Mouse (Mus musculus) intestine, embryonic 14.5 days (tissue): ENCODE measurements around the gene Spice1. TPM values are rescaled to one million over a fixed set of nuclear protein-coding genes. Genes with fewer than 3 reads are reported as not detected.

Experiments
- ATAC-seq: fragments of 200-750 bp; cut with Nextera tagmentation; replicated peaks from 2 replicates; pipeline ENCODE4 v1.8.0; 2017; ENCODE audit warnings: low read depth, moderate number of reproducible peaks, moderate TSS enrichment, moderate library complexity; ENCODE audit not compliant: low FRiP score, low TSS enrichment
- DNase-seq: peaks from one replicate; pipeline ENCODE4 v3.0.0-alpha.2; 2018; ENCODE audit warnings: low spot score
- H3K27ac ChIP-seq: fragments of 300-500 bp; sonication (generic); 2 replicates; pipeline ENCODE4 v1.5.1; 2014; ENCODE audit warnings: low read depth, mild to moderate bottlenecking, control low read depth
- H3K27me3 ChIP-seq: fragments of 300-500 bp; sonication (generic); replicated peaks from 2 replicates; pipeline ENCODE4 v1.6.1; 2014; ENCODE audit warnings: low read length, control low read depth; ENCODE audit not compliant: control insufficient read depth, insufficient read depth
- H3K36me3 ChIP-seq: fragments of 300-500 bp; sonication (generic); 2 replicates; pipeline ENCODE4 v1.6.1; 2014; ENCODE audit warnings: low read length, control low read depth; ENCODE audit not compliant: control insufficient read depth, insufficient read depth
- H3K4me1 ChIP-seq: fragments of 300-500 bp; sonication (generic); replicated peaks from 2 replicates; pipeline ENCODE4 v1.6.1; 2014; ENCODE audit warnings: low read length, control low read depth, mixed read lengths; ENCODE audit not compliant: control insufficient read depth, insufficient read depth
- H3K4me2 ChIP-seq: fragments of 300-500 bp; sonication (generic); 2 replicates; pipeline ENCODE4 v1.6.1; 2014; ENCODE audit warnings: low read length
- H3K4me3 ChIP-seq: fragments of 300-500 bp; sonication (generic); 2 replicates; pipeline ENCODE4 v1.5.1; 2014; ENCODE audit warnings: low read depth, low read length, control low read depth, mixed read lengths
- H3K9ac ChIP-seq: fragments of 300-500 bp; sonication (generic); 2 replicates; pipeline ENCODE4 v1.6.1; 2014; ENCODE audit warnings: mild to moderate bottlenecking, low read length
- H3K9me3 ChIP-seq: fragments of 300-500 bp; sonication (generic); 2 replicates; pipeline ENCODE4 v1.6.1; 2016; ENCODE audit warnings: low read length, control low read depth; ENCODE audit not compliant: control insufficient read depth
- WGBS: fragments of 180-500 bp; shearing (Covaris S2); extraction: QIAGEN DNeasy Blood & Tissue Kit; methylation state at CpG from one replicate; pipeline ENCODE4 v1.1.7; 2014; 5-methylcytosine and 5-hydroxymethylcytosine counted together
- polyA plus RNA-seq: library from polyadenylated mRNA; unstranded; fragments of >200 nt; fragmentation: Nextera tagmentation; extraction: Ambion mirVana; gene quantifications from 2 replicates; pipeline ENCODE4 v1.2.1, GENCODE M21; 2014

The Spice1 gene
- polyA plus RNA-seq, 1 experiment from 2014 or later, result 31.6 TPM

DNA sequence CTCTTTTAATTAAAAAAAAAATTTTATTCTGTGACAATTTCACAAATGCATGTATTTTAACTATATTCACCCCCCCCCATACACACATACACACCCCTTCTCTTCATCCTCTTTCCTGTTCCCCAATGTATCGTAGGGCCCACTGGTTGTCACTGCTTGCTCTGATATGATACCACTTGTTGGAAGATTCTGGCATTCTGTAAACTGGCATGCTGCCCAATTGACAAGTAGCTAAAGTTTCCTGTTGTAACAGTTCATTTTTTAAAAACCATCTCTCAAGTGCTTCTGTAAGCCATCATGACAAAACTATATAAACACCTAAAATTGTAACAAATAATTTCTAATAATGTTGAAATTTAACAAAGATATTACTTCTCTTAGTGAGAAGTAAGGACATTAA lies 37.3 kb downstream of the Spice1 start:
- ATAC-seq, result no peak
- H3K4me1 ChIP-seq, result peaks cover 4% of the 10 kb centered on the region
- no peak overlapping the region for H3K4me3 ChIP-seq
- no peaks in the 10 kb centered on the region for H3K27me3 ChIP-seq
- WGBS, result 63% methylated on average over 1 of the region's 1 CpGs
- no peak overlapping the region for H3K27ac ChIP-seq
- no peak overlapping the region for H3K9ac ChIP-seq
- no peak for DNase-seq
- no peak overlapping the region for H3K4me2 ChIP-seq
- peaks cover 18% of the 10 kb centered on the region for H3K36me3 ChIP-seq
- H3K9me3 ChIP-seq, result no peaks in the 10 kb centered on the region

DNA sequence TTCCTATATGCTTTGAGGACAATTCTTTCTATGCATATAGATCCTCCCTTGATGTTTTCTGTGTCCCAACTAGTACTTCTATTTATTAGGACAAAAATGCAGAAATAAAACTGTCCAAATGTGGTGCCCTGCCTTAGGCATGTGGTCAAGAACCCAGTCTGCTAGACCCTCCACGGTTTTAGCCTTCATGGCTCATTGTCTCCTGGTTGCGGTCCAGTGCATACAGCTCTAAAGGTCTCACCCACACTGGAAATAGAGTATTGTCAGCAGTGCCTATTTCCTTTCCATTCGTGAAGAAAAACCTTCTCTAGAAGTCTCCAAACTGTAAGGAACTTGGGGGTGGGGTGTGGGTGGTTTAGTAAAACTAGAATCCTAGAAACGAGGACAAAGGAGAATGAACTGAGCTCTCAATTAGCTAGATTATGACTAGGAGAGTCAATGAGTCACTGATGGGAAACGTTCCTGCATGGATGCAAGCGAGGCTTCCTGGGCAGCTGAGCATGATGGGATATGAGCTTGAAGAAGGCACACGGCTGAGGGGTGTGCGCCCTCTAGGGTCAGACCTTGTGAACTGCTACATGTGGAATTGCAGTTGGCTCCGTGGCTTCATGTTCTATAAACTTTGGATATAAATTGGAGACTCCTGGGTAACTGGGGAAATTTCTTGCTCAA lies 45.1 kb downstream of the Spice1 start:
- ATAC-seq (no peak), DNase-seq (no peak)
- Histone ChIP-seq H3K27ac (no peak overlapping the region), H3K9me3 (peaks cover 5% of the 10 kb centered on the region; the same call in 1 of the 2 replicates), H3K27me3 (no peaks in the 10 kb centered on the region), H3K9ac (no peak overlapping the region), H3K4me1 (peaks cover 6% of the 10 kb centered on the region; the same call in 1 of the 2 replicates), H3K4me3 (no peak overlapping the region), H3K36me3 (peaks cover 21% of the 10 kb centered on the region), H3K4me2 (no peak overlapping the region)
- 42% methylated on average over 9 of the region's 9 CpGs for WGBS

DNA sequence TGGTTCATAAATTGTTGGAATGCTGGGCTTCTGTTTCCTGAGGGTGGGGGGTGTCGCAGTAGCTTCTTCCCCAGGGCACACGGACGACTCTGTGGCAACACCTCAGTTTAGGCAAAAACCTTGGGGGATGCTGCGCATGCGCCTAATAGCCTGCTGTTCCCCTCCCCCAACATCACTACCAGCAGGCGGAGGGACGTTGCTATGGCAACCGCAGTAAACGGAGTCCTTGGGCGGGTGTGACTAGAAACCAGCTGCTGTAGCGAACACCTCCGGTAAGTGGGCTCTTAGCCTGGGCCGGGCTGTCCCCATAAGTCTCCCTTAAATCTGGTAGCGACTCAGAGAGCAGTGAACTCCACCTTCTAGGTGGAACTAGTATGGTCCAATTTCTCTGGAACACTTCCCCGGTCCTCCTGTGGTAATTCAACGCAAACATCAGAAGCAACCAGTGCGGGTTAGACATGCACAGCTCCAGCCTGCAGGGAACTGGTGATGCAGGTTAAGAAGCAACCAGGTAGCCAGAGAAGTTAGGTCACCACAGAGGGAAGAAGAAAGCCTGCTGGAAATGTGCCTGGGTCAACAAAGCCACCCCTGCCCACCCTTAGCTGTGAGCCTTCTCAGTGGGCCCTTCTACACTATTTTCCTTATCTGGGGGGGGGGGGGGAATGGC lies 47.8 kb downstream of the Spice1 start, which contains the start of gene Cfap44:
Gene Cfap44 (plus strand): TSS at position 220 of the 667 bp plus-strand sequence.
- Histone ChIP-seq H3K9ac (no peak within 1 kb of the TSS), H3K36me3 (peaks cover 4% of the 10 kb centered on the region; the same call in 1 of the 2 replicates), H3K4me2 (peak within 1 kb of the TSS; percentile 51), H3K4me3 (peak within 1 kb of the TSS; percentile 24), H3K9me3 (peaks cover 5% of the 10 kb centered on the region; the same call in 1 of the 2 replicates), H3K4me1 (peaks cover 6% of the 10 kb centered on the region; the same call in 1 of the 2 replicates), H3K27me3 (no peaks in the 10 kb centered on the region), H3K27ac (no peak within 1 kb of the TSS)
- 3% methylated on average over 17 of the region's 17 CpGs for WGBS
- DNase-seq (peak; percentile 87), ATAC-seq (peak; percentile 77)

DNA sequence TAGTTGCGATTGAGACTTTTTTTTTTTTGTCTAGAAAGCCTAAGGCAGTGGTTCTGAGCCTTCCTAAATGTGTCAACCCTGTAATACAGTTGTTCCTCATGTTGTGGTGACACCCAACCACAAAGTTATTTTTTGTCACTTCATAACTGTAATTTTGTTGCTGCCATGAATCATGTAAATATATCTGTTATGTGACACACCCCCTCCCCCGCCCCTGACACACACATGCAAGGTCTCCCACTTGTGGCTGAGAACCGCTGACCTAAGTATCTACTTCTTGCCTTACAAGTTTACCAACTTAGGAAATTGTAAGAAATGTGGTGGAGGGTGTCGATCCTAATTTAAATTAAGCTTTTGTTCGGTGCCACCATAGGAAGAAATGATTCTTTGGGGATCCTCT lies 58.0 kb downstream of the Spice1 start:
- H3K27me3 ChIP-seq, result no peaks in the 10 kb centered on the region

DNA sequence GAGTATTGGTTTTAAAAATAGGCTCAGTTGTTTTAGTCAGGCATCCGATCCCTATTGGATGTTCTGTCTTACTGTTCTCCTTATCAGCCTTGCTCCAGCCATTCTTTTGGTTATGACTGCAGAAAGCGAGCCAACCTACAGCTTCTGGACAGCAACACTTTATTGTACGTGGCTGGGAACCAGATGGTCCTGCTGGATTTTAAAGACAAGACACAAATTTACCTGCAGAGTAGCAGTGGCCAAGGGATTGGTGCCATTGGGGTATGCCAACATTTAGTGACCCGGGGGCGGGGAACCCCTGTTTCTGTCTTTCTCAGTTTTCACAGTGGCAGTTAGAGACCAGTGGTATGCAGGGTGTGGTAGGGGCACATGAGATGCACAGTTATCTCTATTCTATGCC lies 60.3 kb downstream of the Spice1 start:
- H3K4me3 ChIP-seq, result no peak overlapping the region
- no peak for ATAC-seq

More for the DNA sequence above, 58.0 kb downstream of the Spice1 start:
- no peaks in the 10 kb centered on the region for H3K4me1 ChIP-seq
- H3K4me2 ChIP-seq, result no peak overlapping the region
- no peak for DNase-seq
- H3K9ac ChIP-seq, result no peak overlapping the region
- 92% methylated on average over 5 of the region's 5 CpGs for WGBS
- H3K4me3 ChIP-seq, result no peak overlapping the region
- peaks cover 4% of the 10 kb centered on the region; the same call in 1 of the 2 replicates for H3K9me3 ChIP-seq
- H3K36me3 ChIP-seq, result no peaks in the 10 kb centered on the region
- H3K27ac ChIP-seq, result no peak overlapping the region
- no peak for ATAC-seq

DNA sequence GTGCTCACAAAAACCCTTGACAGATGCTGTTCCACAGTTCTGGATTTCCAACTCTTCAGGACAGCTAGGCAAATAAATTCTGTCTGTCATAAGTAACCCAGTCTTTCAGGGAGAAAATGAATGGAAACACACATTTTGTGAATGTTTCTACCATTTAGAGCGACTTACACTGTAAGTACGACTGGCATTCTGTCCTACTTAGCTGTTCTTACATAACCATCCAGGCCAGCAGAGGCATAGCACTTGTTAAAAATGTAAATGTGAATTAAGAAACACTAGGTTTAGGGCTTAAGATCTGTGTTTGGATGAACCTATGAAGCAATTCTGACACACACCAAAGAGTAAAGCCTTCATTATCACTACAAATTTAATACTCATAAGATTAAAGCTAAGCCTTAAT lies 61.4 kb downstream of the Spice1 start:
- Histone ChIP-seq H3K4me2 (no peak overlapping the region), H3K36me3 (no peaks in the 10 kb centered on the region), H3K27me3 (no peaks in the 10 kb centered on the region), H3K4me1 (no peaks in the 10 kb centered on the region), H3K4me3 (no peak overlapping the region), H3K9me3 (peaks cover 4% of the 10 kb centered on the region; the same call in 1 of the 2 replicates), H3K27ac (no peak overlapping the region), H3K9ac (no peak overlapping the region)
- DNase-seq, result no peak
- ATAC-seq, result no peak
- 85% methylated on average over 2 of the region's 2 CpGs for WGBS

More for the DNA sequence above, 60.3 kb downstream of the Spice1 start:
- no peak overlapping the region for H3K27ac ChIP-seq
- peaks cover 4% of the 10 kb centered on the region; the same call in 1 of the 2 replicates for H3K9me3 ChIP-seq
- no peak overlapping the region for H3K4me2 ChIP-seq
- no peaks in the 10 kb centered on the region for H3K36me3 ChIP-seq
- 83% methylated on average over 5 of the region's 5 CpGs for WGBS
- H3K4me1 ChIP-seq, result no peaks in the 10 kb centered on the region
- no peaks in the 10 kb centered on the region for H3K27me3 ChIP-seq
- H3K9ac ChIP-seq, result no peak overlapping the region
- no peak for DNase-seq

DNA sequence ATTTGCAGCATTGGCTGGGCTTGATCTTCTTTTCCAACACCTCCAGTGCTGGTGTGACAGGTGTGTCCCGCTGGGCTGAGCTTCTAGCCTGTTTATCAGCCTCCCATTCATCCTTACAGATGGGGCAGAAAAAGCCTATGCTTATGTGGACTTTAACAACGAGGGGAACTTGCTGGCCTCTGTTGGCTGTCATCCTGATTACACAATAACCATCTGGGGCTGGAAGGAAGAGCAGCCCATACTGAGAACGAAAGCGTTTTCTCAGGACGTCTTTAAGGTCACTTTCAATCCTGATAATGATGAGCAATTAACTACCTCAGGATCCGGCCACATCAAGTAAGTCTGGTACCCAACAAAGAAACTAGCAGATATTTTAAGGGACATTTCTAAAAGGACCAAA lies 63.3 kb downstream of the Spice1 start:
- H3K36me3 ChIP-seq, result no peaks in the 10 kb centered on the region
- H3K27me3 ChIP-seq, result no peaks in the 10 kb centered on the region
- no peak for ATAC-seq
- 41% methylated on average over 6 of the region's 6 CpGs for WGBS
- H3K4me3 ChIP-seq, result no peak overlapping the region
- no peak overlapping the region for H3K27ac ChIP-seq
- no peaks in the 10 kb centered on the region for H3K9me3 ChIP-seq
- no peak for DNase-seq
- no peak overlapping the region for H3K4me2 ChIP-seq
- H3K4me1 ChIP-seq, result no peaks in the 10 kb centered on the region
- no peak overlapping the region for H3K9ac ChIP-seq

DNA sequence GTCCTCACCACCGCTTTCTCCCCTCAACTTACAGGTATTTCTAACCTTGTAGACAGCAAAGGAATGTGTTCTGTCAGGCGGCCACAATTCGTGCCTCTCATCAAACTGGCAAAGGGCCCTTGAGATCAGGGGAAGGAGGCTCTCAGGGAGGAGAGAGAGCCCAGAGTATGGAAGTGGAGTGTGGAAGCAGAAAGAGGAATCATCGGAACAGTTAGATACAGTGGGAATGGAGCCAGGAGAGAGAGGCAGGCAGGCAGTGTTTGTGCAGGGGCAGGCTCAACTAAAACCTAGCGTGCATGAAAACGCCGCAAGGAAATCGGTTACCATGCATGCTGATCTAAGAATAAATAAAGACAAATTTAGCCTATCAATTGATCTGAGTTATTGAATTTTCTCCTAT lies 70.7 kb downstream of the Spice1 start:
- no peak overlapping the region for H3K4me3 ChIP-seq
- H3K9ac ChIP-seq, result no peak overlapping the region
- H3K27ac ChIP-seq, result no peak overlapping the region
- no peaks in the 10 kb centered on the region for H3K27me3 ChIP-seq
- no peaks in the 10 kb centered on the region for H3K36me3 ChIP-seq
- no peaks in the 10 kb centered on the region for H3K4me1 ChIP-seq
- no peaks in the 10 kb centered on the region for H3K9me3 ChIP-seq
- H3K4me2 ChIP-seq, result no peak overlapping the region
- ATAC-seq (no peak), DNase-seq (peak; percentile 54)
- 65% methylated on average over 8 of the region's 8 CpGs for WGBS
